ENCODE assay signal across 24 mouse cellular contexts in genomic region chr11:6734746-6735430, GRCm38 (mm10).
DNase-seq lines count a peak whose midpoint lies in the region; ATAC-seq and TF ChIP-seq lines count a peak whose summit lies in the region.
"Had no signal": no experiment of that assay in that cellular context is flagged by ENCODE, and none has a peak within 500 bp of the region (broad histone marks: within the 10 kb centered on the region; RNA-seq: fewer than 3 reads in every experiment).

No protein-coding gene starts in this region.

- no peak overlapping the region for H3K9ac ChIP-seq in heart, embryonic 11.5 days (ENCODE audit: low read depth, low read length)
- H3K9ac ChIP-seq in forebrain, postnatal 0 days: no peak overlapping the region
- no peak overlapping the region for H3K9ac ChIP-seq in kidney, embryonic 14.5 days (ENCODE audit: low read depth, low read length)
- H3K9ac ChIP-seq: embryonic facial prominence, embryonic 13.5 days; forebrain, embryonic 12.5 days; intestine, embryonic 15.5 days; kidney, embryonic 15.5 days; liver, embryonic 15.5 days had no signal

- ATAC-seq in heart, embryonic 11.5 days (replicated peaks; ENCODE audit: insufficient number of reproducible peaks, low FRiP score, low TSS enrichment): no peak
- no peak for ATAC-seq in forebrain, postnatal 0 days
- ATAC-seq in kidney, embryonic 14.5 days (ENCODE audit: low FRiP score, low TSS enrichment): no peak
- ATAC-seq: hindbrain, embryonic 16.5 days; intestine, embryonic 15.5 days; midbrain, embryonic 16.5 days; Patski had no signal

- H3K27me3 ChIP-seq in heart, embryonic 10.5 days (ENCODE audit: insufficient read depth, poor library complexity, severe bottlenecking): no peaks in the 10 kb centered on the region
- no peaks in the 10 kb centered on the region for H3K27me3 ChIP-seq in heart, embryonic 11.5 days (ENCODE audit: control insufficient read depth, insufficient read depth, low read length)
- H3K27me3 ChIP-seq in forebrain, postnatal 0 days (ENCODE audit: insufficient read depth, low read length): no peaks in the 10 kb centered on the region
- H3K27me3 ChIP-seq in kidney, embryonic 14.5 days (ENCODE audit: control insufficient read depth, insufficient read depth, low read length): no peaks in the 10 kb centered on the region
- H3K27me3 ChIP-seq: embryonic facial prominence, embryonic 13.5 days; forebrain, embryonic 12.5 days; intestine, embryonic 15.5 days; kidney, embryonic 15.5 days; liver, embryonic 15.5 days; Patski had no signal

- H3K9me3 ChIP-seq in heart, embryonic 10.5 days: no peaks in the 10 kb centered on the region
- no peaks in the 10 kb centered on the region for H3K9me3 ChIP-seq in heart, embryonic 11.5 days (replicated peaks; ENCODE audit: control insufficient read depth, low read length)
- H3K9me3 ChIP-seq in forebrain, postnatal 0 days (ENCODE audit: low read length): no peaks in the 10 kb centered on the region
- H3K9me3 ChIP-seq in kidney, embryonic 14.5 days (ENCODE audit: control insufficient read depth, low read length): peaks cover 3% of the 10 kb centered on the region; the same call in 1 of the 2 replicates
- H3K9me3 ChIP-seq: embryonic facial prominence, embryonic 13.5 days; G1E; intestine, embryonic 15.5 days; kidney, embryonic 15.5 days; limb, embryonic 10.5 days; liver, embryonic 15.5 days had no signal

- H3K4me3 ChIP-seq in heart, embryonic 10.5 days: no peak overlapping the region
- H3K4me3 ChIP-seq in heart, embryonic 11.5 days (ENCODE audit: low read depth, low read length): no peak overlapping the region
- no peak overlapping the region for H3K4me3 ChIP-seq in forebrain, postnatal 0 days (ENCODE audit: low read depth, low read length)
- no peak overlapping the region for H3K4me3 ChIP-seq in kidney, embryonic 14.5 days (ENCODE audit: low read length)
- H3K4me3 ChIP-seq: embryonic facial prominence, embryonic 13.5 days; erythroblast, embryonic 14.5 days; forebrain, embryonic 12.5 days; intestine, embryonic 15.5 days; kidney, embryonic 15.5 days; limb, embryonic 10.5 days; liver, embryonic 15.5 days had no signal

- H3K4me1 ChIP-seq in heart, embryonic 10.5 days: no peaks in the 10 kb centered on the region
- H3K4me1 ChIP-seq in heart, embryonic 11.5 days (ENCODE audit: control insufficient read depth, insufficient read depth, low read length): no peaks in the 10 kb centered on the region
- H3K4me1 ChIP-seq in forebrain, postnatal 0 days (ENCODE audit: insufficient read depth): no peaks in the 10 kb centered on the region
- no peaks in the 10 kb centered on the region for H3K4me1 ChIP-seq in kidney, embryonic 14.5 days (ENCODE audit: control insufficient read depth, insufficient read depth, low read length)
- H3K4me1 ChIP-seq: forebrain, embryonic 12.5 days; intestine, embryonic 15.5 days; kidney, embryonic 15.5 days; limb, embryonic 10.5 days; liver, embryonic 15.5 days had no signal

- H3K27ac ChIP-seq in heart, embryonic 10.5 days: no peak overlapping the region
- H3K27ac ChIP-seq in heart, embryonic 11.5 days (ENCODE audit: low read depth, low read length): no peak overlapping the region
- no peak overlapping the region for H3K27ac ChIP-seq in forebrain, postnatal 0 days (ENCODE audit: low read depth, low read length)
- no peak overlapping the region for H3K27ac ChIP-seq in kidney, embryonic 14.5 days (ENCODE audit: low read depth, low read length)
- H3K27ac ChIP-seq: embryonic facial prominence, embryonic 13.5 days; forebrain, embryonic 12.5 days; intestine, embryonic 15.5 days; kidney, embryonic 15.5 days; limb, embryonic 10.5 days; liver, embryonic 15.5 days had no signal

- peak; percentile 63 for DNase-seq in heart, embryonic 10.5 days (ENCODE audit: low spot score)
- peak; percentile 40 for DNase-seq in brain, adult 2 months (ENCODE audit: low read depth, low spot score)
- peak; percentile 39 to 45 for DNase-seq in cerebellum, adult 18-20 months
- DNase-seq in cerebellum, postnatal 36 days: peak; percentile 35 to 47
- DNase-seq in forebrain, postnatal 0 days: no peak
- DNase-seq: adrenal gland, adult 2 months; B cell, adult 2 months; gastrocnemius, postnatal 36 days; liver; lung, postnatal 4 days; thymus, postnatal 14 days had no signal

- H3K4me2 ChIP-seq in heart, embryonic 11.5 days: no peak overlapping the region
- no peak overlapping the region for H3K4me2 ChIP-seq in forebrain, postnatal 0 days (ENCODE audit: low read depth)
- no peak overlapping the region for H3K4me2 ChIP-seq in kidney, embryonic 14.5 days (replicated peaks; ENCODE audit: low read depth, low read length)
- H3K4me2 ChIP-seq: embryonic facial prominence, embryonic 13.5 days; forebrain, embryonic 12.5 days; intestine, embryonic 15.5 days; kidney, embryonic 15.5 days; liver, embryonic 15.5 days had no signal

- no peak for TF ChIP-seq CTCF in forebrain, postnatal 0 days (IDR thresholded peaks at IDR 0.05; ENCODE audit: low read depth)

- WGBS in heart, embryonic 10.5 days: 83% methylated on average over 7 of the region's 7 CpGs
- WGBS in heart, embryonic 11.5 days (ENCODE audit: insufficient replicate concordance): 79% methylated on average over 7 of the region's 7 CpGs
- WGBS in forebrain, postnatal 0 days: 85% methylated on average over 7 of the region's 7 CpGs
- WGBS in kidney, embryonic 14.5 days: 92% methylated on average over 7 of the region's 7 CpGs

- H3K36me3 ChIP-seq in heart, embryonic 10.5 days: no peaks in the 10 kb centered on the region
- no peaks in the 10 kb centered on the region for H3K36me3 ChIP-seq in heart, embryonic 11.5 days (ENCODE audit: control insufficient read depth, insufficient read depth, low read length)
- no peaks in the 10 kb centered on the region for H3K36me3 ChIP-seq in forebrain, postnatal 0 days (ENCODE audit: insufficient read depth)
- no peaks in the 10 kb centered on the region for H3K36me3 ChIP-seq in kidney, embryonic 14.5 days (ENCODE audit: control insufficient read depth, insufficient read depth, low read length)
- H3K36me3 ChIP-seq: embryonic facial prominence, embryonic 13.5 days; forebrain, embryonic 12.5 days; G1E; intestine, embryonic 15.5 days; kidney, embryonic 15.5 days; limb, embryonic 10.5 days; liver, embryonic 15.5 days had no signal
